Mouse (Mus musculus): ENCODE measurements around the gene Uqcc2.

Gene Uqcc2

DNA sequence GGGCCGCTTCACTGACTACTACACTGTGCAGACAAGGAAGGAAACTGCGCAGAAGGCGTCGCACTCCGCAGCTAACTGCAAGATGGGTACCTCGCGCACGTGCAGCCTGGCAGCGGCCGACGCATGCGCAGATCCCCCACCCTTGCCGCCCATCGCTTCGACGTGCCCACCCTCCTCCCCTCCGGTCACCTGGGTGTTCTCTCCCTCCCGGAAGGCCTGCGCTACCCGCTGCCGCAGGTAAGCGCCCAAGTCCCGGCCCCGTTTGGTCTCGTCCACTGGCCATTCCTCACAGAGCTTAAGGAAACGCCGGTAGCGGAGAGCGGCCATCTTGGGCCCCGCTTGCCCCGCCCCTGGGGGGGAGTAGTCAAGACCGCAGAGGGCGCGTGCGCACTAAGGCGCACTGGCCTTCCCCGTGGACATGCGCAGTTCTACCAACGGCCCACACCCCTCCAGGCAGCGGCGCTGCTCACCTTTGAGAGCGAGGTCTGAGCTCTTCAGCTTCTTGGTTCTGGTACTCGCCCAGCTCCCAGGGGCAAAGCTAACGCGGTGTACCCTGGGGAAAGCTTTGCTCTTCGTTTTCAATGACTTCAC is at the start of gene Uqcc2:
Uqcc2 (minus strand) TSS at position 366 of the 591 bp plus-strand sequence.
- peak; percentile 97 for DNase-seq (ENCODE audit: low read depth, low spot score)

DNA sequence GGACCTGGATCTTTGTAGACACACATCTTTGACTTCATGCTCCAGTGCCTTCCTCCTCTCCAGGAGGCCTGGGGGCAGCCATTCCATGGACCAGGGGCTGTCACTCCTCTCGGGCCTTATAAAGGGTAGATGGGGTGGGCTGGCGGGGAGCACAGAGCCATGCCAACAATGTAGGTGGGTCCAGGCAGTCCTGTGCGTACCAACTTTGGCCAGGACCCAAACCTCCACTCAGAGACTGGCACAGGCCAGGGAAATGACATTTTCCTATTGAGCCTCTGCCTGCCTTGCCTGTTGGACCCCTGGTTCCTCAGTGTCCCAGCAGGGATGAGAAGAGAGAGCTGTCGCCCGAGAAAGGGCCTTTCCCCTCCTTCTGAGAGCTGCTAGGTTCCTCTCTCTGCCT is 48.7 kb upstream of the Uqcc2 start:
- no peak for DNase-seq (ENCODE audit: low read depth, low spot score)

- peak; percentile 85 for DNase-seq (ENCODE audit: low read depth, low spot score)
Observed at GRCm38 (mm10) chr17:27181666-27182065, 48.0 kb upstream of the Uqcc2 start.

DNA sequence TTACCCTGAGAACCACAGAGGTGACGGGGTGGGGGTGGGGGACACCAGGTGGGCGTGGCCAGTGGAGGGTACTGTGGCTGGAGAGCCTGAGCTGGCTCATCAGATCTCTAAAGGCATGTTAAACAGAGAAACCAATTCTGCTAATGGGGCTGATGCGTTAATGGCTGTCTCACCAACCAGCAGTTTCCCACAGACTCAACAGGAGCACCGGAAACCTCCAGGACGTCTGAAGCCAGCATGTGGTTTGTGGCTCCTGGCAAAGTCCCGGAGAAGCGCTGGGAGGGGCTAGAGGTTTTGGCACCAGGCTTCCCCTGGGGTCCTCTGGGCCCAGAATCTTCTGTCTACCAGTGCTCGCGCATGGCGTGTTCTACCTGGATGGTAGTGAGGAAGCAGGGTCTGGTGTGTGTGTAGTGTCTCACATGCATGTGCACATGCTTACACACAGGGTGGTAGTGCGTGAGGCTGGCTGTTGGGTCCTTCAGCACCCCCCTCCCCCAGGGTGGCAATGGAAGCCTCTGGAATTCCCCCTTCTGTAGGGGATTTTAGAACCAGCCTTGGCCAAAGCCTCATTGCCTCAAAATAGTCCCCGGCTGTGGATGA is 46.1 kb upstream of the Uqcc2 start:
- peak; percentile 35 for DNase-seq (ENCODE audit: low read depth, low spot score)

DNA sequence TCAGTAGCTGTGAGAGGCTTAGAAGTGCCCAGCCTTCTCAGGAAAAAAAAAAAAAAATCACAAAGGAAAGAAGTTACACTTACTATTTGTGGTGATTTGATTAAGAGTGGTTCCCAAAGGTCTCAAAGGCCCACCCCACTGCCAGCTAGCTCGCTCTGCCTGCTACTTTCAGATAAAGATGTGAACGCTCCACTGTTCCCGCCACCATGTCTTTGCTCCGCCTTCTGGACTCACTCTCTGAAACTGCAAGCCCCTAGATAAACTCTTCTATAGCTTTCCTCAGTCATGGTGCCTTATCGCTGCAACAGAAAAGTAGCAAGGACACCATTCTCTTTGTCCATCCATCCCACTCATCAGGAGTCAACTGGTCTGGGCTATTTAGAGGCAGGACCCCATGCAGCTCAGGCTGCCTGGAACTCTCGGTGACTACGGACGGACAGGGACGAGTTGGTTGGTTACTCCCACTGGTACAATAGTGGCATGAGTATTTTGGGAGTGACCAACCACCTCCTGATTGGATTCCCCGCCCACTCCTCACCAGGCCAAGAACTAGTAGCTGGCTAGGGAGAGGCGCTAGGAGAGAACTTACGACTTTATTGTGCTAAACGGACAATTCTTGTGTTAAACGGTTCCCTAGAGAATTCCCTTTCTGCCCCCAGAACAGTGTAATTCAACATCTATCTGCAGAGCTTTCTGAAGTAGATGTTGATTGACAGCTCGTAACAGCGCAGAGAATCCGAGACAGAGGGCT is 44.9 kb upstream of the Uqcc2 start:
- DNase-seq (ENCODE audit: low read depth, low spot score): no peak

DNA sequence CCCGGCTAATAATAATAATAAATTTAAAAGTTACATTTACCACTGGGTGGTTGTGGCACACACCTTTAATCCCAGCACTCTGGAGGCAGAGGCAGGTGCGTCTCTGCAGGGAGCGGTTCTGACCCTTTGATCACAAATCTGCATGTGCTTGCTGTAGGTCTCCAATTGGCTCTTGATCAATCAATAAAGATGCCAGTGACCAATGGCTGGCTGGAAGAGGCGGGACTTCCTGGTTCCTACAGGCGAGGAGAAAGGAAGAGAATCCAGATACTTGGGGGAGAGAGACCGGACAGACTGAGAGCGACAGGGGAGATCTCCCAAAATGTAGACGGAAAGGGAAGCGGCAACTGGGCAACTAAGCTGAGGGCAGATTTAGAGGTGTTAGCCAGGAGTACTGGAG is 44.3 kb upstream of the Uqcc2 start:
- DNase-seq (ENCODE audit: low read depth, low spot score): no peak

- DNase-seq (ENCODE audit: low read depth, low spot score): no peak
Observed at GRCm38 (mm10) chr17:27176754-27177153, 43.0 kb upstream of the Uqcc2 start.

DNA sequence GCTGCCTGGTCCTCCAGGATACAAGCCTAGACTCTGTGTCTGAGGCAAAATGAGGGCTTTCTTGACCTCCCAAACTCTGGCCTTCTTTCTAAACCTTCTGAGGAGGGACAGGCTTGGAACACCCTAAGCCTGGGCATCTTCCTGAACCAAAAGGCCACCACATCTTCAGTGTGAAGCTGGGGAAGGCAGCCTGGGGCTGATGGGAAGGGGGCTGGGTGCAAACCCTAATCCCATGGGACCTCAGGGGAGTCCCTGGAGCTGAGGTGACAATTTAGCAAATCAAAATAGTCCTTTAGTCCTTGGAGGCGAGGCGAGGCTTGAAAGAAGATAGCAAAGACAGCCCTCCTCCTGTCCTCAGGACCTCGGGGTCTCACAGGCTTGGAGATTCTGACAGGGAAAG is 42.6 kb upstream of the Uqcc2 start:
- no peak for DNase-seq (ENCODE audit: low read depth, low spot score)

GRCm38 (mm10) chr17:27175196-27175874 is 41.6 kb upstream of the Uqcc2 start:
- no peak for DNase-seq (ENCODE audit: low read depth, low spot score)

GRCm38 (mm10) chr17:27173715-27174114 is 40.0 kb upstream of the Uqcc2 start:
- DNase-seq (ENCODE audit: low read depth, low spot score): no peak

DNA sequence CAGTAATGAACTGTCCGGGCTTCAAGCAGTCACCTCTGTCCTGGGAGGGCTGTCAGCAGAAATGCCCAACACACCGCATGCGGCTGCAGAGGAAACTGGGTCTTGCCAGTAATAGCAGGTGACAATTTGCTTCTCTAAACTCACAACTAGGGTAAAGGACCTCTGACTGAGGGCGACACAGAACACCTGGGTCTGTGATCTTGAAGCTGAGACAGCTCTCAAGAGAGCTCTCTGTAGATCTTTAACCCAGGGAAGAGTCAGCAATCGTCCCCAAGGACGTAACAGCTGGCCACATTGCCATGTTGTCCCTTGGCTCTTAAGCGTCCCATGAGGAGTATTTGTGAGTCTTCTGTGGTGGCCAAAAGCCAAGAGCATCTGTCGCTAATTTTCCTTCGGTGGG is 38.7 kb upstream of the Uqcc2 start:
- DNase-seq (ENCODE audit: low read depth, low spot score): no peak

DNA sequence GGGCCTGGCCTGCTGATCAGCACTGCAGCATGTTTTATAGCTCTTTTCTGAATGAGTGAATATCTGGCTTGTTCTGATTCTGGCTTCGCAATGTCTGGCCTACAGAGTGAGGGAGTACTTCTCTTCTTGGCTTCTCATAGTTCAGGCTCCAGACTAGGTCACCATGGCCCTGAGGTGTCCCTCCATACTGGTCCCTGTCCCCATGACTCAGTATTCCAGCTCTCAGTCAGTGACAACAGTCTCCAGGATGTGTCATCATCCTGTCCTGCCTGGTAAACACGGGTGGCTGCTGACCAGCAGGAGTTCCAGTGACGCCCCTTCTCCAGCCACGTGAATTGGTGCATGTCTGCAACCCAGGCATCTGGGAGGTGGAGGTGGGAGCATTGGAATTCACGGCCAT is 37.4 kb upstream of the Uqcc2 start:
- DNase-seq (ENCODE audit: low read depth, low spot score): no peak

DNA sequence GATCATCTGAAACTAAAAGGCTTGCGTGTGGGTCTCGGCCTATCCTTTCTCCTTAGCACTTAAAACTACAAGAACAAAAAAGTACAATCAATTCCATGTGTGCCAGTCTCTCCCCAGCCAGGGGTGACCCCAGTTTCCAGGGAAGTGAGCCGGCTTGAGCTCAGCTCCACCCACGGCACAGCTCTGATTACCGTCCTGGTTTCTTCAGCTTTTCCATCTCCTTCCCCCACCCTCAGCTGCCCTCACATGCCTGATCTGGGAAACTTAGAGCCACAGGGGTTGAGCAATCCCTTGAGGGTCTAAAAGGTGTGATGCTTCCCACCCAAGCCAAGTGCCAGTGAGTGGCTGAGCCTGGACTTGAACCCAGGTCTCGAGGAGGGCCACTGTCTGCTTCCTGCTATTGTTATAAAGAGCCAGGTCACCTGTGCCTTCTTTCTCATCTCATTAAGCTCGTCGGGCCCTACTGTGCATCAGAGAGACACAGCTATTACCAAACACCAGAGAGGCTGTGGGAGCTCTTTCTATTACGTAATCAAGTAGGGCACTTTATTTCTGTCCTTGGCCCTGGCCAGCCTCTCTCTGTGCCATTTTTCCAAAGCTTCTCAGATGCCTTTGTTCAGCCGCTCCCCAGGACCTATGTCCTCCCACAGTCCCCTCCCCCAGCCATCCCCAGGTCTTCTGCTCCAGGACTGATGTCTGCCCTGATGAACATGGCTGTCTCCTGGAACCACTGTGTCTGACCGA is 36.4 kb upstream of the Uqcc2 start:
- peak; percentile 34 for DNase-seq (ENCODE audit: low read depth, low spot score)

DNA sequence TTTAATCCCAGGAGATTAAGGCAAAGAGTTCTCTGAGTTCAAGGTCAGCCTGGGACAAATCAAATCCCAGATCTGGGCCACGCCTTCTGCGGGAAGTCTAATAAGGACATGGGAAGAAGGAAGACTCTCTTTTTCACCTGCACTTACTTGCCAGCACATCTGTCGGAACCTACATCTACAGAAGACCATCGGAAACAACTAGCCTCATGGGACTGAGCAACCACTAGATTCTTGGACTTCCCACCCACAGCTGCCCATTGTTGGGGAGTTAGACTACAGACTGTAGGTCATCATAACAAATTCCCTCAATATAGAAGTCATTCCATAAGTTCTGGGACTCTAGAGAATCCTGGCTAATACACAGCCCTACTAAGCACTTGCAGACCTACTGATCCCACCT is 34.9 kb upstream of the Uqcc2 start:
- no peak for DNase-seq (ENCODE audit: low read depth, low spot score)

DNA sequence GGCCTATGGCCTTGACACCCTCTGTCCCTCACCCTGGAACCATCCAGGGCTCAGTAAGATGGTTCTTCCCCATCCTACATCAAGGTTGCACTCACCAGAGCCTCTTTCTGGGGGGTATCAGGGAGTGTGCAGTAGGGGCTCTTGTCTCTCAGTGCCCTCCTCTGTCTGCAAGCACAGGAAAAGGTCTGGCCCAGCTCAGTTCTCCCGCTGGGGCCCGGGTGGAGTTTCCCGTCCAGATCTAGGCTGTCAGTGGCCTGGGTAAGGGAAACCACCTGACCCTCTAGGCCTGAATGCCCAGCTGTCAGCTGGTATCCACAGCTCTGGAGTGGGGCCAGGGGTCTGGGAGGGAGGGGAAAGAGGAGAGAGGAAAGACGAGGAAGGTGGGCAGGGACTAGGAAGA is 33.8 kb upstream of the Uqcc2 start, which contains the start of gene Ip6k3:
Ip6k3 (minus strand) TSS at position 251 of the 400 bp plus-strand sequence.
- no peak for DNase-seq (ENCODE audit: low read depth, low spot score)

DNA sequence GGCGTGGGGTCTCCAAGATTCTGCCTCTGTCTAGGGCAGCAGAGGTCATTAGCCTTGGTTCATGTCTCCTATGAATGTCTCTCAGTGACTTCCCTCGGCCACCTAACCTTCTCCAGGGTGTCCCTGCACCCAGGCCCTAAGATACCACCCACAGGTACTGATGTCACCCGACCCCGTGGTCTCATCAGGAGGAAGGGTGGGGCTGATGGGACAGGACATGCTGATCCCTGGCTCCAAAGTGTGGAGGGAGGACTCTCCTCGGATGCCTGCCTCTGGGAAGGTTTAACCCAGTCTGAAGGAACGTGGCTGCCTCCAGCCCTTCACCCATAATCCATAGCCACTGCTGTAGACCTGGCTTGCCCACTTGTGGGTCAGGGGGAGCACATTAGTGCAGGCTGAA is 33.2 kb upstream of the Uqcc2 start:
- DNase-seq (ENCODE audit: low read depth, low spot score): no peak

DNA sequence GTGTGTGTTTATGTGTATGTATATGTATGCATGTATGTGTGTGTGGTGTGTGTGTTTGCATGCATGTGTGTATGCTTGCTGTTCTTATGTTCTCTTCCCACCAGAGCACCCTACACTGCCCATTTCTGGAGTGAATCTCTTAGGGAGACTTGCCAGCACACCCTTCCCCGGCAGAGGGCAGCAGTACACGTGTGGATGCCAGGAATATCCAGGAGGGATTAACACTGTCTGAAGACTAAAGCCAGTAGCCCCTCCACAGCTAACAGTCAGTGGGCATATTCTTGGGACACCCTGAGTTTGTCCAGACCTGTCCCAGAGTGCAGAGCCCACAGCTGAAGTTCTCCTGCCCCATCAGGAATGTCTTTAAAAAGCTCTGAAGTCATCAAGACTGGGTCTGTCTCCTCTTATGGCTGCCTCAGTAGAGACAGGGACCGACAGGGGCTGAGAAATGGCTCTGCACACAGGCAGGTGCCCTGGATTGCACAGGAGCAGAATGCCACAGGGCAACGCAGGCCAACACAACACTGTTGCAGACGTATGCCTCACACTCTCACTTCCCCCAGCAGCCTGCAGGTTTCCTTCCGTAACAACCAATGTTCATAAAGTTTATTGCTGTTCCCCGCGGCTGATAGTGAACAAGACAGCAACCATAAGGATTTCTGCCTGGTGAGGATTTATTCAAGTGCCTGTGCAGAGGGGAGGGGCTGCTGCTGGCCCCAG is 31.5 kb upstream of the Uqcc2 start:
- DNase-seq (ENCODE audit: low read depth, low spot score): peak; percentile 77

DNA sequence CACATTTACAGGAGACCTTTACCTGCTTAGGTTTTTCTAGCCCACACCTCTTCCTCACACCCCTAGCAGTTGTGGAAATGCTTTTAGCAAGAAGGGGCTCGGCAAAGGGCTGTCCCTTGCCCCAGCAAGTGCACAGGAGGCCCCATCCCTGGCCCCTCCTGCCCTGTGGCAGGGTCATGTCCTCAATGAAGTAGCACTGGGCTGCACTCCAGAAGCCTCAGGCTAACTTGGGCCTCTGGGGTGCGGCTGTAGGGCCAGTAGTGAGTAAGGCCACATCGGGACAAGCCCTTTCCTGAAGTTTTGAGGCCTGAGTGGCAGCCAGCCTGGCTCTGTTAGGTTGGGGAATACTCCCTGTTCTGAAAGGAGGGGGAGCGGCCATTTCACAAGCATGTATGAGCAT is 27.2 kb upstream of the Uqcc2 start:
- DNase-seq (ENCODE audit: low read depth, low spot score): peak; percentile 89

DNA sequence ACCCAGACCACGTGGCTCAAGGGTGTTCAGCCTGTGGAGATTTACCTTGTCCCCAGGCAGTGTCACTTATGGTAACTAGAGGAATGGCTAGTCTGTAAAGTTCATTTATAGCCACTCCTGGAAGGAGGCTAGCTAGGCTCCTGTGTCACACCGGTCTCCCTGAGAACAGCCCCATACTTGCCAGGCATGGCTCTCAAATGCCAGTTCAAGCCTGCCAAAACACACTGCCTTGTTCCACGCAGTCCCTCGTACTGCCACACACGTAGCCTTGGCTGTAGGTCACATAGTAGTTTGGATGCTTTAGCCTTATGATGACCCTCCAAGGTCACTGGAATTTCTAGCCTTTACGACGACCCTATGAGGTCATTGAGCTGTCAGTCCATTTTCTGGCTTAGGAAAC is 25.5 kb upstream of the Uqcc2 start:
- DNase-seq (ENCODE audit: low read depth, low spot score): no peak

DNA sequence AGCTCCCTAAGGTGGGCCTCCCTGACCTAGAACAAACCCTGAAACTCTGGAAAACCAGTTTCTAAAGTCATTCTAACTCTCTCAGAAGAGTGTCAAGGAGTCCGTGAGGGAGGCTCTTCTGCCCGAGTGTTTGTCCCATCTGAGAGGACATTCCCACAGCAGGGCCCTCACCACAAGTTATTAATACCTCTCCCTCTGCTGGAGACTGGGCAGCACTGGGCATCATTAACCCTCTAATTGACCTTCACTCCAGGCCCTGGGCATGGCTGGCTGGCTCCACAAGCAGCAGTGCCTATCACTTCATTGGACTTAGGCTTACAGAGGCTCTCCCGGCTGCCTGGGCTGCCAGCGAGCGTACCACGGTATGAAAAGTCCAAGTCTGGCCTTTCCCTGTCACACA is 24.7 kb upstream of the Uqcc2 start:
- DNase-seq (ENCODE audit: low read depth, low spot score): no peak

DNA sequence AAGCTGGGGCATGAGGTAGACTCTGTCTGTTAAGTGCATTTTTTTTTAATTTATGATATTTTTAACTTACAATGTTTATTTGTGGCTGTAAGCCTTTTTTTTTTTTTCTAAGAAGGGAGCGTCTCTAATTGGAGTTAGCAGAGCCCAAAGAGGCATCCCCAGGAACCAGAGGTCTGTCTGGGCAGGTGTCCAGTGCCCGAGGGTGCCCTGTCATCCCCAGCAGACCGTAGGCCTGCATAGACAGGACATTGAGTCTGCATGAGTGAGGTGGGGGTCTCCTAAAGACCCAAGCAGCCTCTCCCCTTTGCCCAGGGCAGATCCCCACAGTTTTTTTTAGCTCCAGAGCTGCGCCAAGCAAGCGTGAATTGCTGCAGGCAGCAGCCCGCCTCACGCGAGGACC is 22.0 kb upstream of the Uqcc2 start:
- DNase-seq (ENCODE audit: low read depth, low spot score): no peak
